23 mouse cellular contexts compared by ENCODE assay signal in the genomic region with DNA sequence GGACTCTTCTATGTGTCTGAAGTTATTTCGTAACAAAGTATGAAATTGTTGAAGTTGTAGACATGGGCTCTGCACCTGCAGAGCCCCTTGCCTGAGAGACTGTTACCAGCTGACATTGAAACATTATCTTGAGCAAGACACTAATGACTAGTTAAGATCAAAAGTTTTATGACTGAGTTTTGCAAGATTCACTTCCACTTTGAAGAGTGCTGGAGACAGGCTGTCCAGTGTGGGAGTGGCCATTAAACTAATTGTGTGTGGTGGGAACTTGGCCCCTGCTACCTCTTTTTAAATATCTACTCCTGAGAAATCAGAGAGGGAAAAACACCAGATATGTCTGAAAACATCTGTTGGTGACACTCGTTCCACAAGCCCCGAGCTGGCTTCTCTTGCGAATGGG. TPM values are rescaled to one million over a fixed set of nuclear protein-coding genes. Genes with fewer than 3 reads are reported as not detected.
"Had no signal": no experiment of that assay in that cellular context is flagged by ENCODE, and none has a peak within 500 bp of the region (broad histone marks: within the 10 kb centered on the region; RNA-seq: fewer than 3 reads in every experiment).

No protein-coding gene starts in this region.

- H3K4me3 ChIP-seq: left cerebral cortex, adult 2 months; limb, embryonic 12.5 days; midbrain, embryonic 13.5 days; myocyte had no signal

- DNase-seq: kidney, adult 18-20 months; kidney, postnatal 25 days; lung, adult 2 months; lung, postnatal 36 days; right cerebral cortex, postnatal 4 days; spleen, adult 18-20 months; thymus, adult 18-20 months; thymus, postnatal 36 days had no signal

- ATAC-seq: lung, postnatal 0 days; midbrain, embryonic 13.5 days had no signal

- H3K9me3 ChIP-seq: limb, embryonic 12.5 days; midbrain, embryonic 13.5 days had no signal

- H3K36me3 ChIP-seq: limb, embryonic 12.5 days; midbrain, embryonic 13.5 days had no signal

- H3K4me1 ChIP-seq: midbrain, embryonic 13.5 days had no signal

- H3K4me2 ChIP-seq: limb, embryonic 12.5 days; midbrain, embryonic 13.5 days had no signal

- H3K27ac ChIP-seq: left cerebral cortex, adult 2 months; limb, embryonic 12.5 days; liver, embryonic 14.5 days; midbrain, embryonic 13.5 days had no signal

- H3K9ac ChIP-seq: limb, embryonic 12.5 days; liver, embryonic 14.5 days; midbrain, embryonic 13.5 days had no signal

RNA-seq across cellular contexts. Expression of a gene that starts 5.1 kb away (rescaled TPM):
- total RNA-seq: megakaryocyte-erythroid progenitor cell, adult 5-6 weeks; neutrophil, adult 5-6 weeks had no signal

RNA-seq across cellular contexts. Expression of a gene that starts 44.6 kb away (rescaled TPM):
- total RNA-seq: layer of hippocampus, postnatal 25 days; left cerebral cortex, adult 2 months; left cerebral cortex, postnatal 25 days; liver, adult 2 months; megakaryocyte-erythroid progenitor cell, adult 5-6 weeks; midbrain, postnatal 0 days; neutrophil, adult 5-6 weeks had no signal
- polyA plus RNA-seq: kidney, embryonic 14.5 days; limb, embryonic 12.5 days; liver, adult 2 months; liver, embryonic 14.5 days; lung, adult 2 months; lung, postnatal 0 days; midbrain, embryonic 13.5 days; midbrain, postnatal 0 days; myocyte; neural tube, embryonic 11.5 days; stomach, embryonic 14.5 days had no signal

RNA-seq across cellular contexts. Expression of a gene that starts 56.5 kb away (rescaled TPM):
- total RNA-seq: layer of hippocampus, postnatal 25 days; left cerebral cortex, adult 2 months; left cerebral cortex, postnatal 25 days; liver, adult 2 months; megakaryocyte-erythroid progenitor cell, adult 5-6 weeks; midbrain, postnatal 0 days; neutrophil, adult 5-6 weeks had no signal
- polyA plus RNA-seq: kidney, embryonic 14.5 days; limb, embryonic 12.5 days; liver, adult 2 months; liver, embryonic 14.5 days; lung, adult 2 months; lung, postnatal 0 days; midbrain, embryonic 13.5 days; midbrain, postnatal 0 days; myocyte; neural tube, embryonic 11.5 days; stomach, embryonic 14.5 days had no signal
